Mouse (Mus musculus) cerebellum, adult 2 months (tissue): ENCODE measurements around the gene Depdc5.

ENCODE experiments used
- CTCF ChIP-seq: fragments of 200-500 bp; IDR thresholded peaks from 2 replicates; pipeline ENCODE4 v1.5.1; 2011; ENCODE audit warnings: low read depth, mild to moderate bottlenecking, control low read depth, low read length, moderate library complexity, borderline replicate concordance; ENCODE audit not compliant: insufficient read depth
- POLR2A ChIP-seq: fragments of 200-500 bp; IDR thresholded peaks from 2 replicates; pipeline ENCODE4 v1.6.1; 2011; ENCODE audit warnings: low read length, control low read depth, borderline replicate concordance; ENCODE audit not compliant: insufficient read depth

- TF ChIP-seq CTCF (no peak), POLR2A (no peak)
These were observed 124.4 kb downstream of the Depdc5 start for GRCm38 (mm10) chr5:32987873-32988272.
